Mouse (Mus musculus) v-Abl transformed pro-B cells (cell line): Measurements from ENCODE around the gene Ank3.

Source experiments
- in situ Hi-C, 2 experiments: fragments of 400-800 bp; cut with MboI; formaldehyde crosslinking; loops; one replicate each; pipeline ENCODE4 v1.15.1; 2025; ENCODE audit not compliant: unreplicated experiment in 2 of 2

Ank3 gene

DNA sequence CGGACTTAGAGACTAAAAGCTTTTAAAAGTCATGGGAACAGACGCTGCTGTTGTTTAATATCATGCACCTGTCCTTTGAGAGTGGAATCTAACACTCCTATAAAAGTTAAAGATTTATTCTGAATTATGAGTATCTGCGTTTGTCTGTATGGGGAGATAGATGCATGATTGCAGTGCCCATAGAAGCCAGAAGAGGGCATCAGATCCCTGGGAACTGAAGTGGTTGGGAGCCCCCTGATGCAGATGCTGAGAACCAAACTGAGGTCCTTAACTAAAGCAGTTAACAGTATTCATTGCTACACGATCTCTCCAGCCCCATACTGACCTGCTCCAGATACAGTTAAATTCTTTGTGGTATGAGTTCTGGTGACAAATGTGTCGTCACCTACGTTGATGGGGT, 240.6 kb downstream of the Ank3 start:
- in situ Hi-C loops = loop anchor here in 1 of 2 experiments (10.0 kb wide), 1 partner anchor 556 kb away; no protein-coding TSS in a partner anchor

DNA sequence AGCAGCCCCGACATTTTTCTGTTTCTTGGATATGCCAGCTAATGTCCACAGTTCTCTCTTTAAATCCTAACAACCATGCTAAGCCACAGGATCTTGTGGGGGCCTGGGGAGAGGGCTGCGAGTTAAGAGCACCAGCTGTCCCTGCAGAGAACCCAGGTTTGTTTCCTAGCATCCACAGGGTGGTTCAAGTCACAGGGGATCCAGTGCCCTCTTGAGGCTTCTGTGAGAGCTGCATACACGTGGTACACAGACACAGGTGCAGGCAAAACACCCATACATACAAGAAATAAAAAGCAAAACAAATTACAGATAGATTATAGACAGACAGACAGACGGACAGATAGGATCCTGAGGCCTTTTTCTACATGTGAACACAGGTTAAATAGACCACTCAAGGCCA, 242.0 kb downstream of the Ank3 start:
- in situ Hi-C loops = no loop called here

DNA sequence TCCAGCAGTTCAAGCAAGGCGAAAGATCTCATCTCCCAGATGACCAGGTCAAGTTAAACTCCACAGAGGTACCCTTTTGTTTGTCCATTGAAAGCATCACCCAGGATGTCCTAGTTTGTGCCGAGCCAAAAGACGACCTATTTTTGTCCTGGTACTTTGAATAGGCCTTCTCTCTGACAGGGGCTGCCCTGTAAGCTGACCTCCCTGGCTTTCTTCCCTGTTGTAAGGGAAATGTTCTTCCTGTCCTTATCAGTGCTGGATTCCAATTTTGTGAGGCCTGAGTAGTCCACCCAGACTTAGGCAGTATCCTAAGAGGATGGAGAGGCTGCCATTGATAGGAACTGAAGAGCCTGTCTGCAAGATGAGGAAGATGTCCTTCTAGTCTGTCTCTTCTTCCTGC, 244.9 kb downstream of the Ank3 start:
- in situ Hi-C loops = no loop called here

DNA sequence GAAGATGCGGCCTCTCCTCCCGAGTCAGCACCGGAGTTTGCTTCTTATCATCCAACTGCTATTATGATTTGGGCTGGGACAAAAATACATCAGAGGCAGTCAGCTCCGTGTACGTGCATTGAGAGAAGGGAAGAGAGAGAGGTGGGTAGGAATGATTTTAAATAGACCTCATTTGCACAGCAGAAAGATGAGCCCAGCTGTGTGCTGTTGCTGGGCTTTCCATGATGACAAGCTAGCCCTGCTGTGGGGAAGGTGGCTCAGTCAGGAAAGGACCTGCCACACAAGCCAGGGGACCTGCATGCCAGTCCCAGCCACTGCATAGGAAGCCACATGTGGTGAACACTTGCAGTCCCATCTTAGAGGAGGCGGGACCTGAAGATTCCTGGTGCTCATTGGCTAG, 245.4 kb downstream of the Ank3 start:
- in situ Hi-C loops = no loop called here

DNA sequence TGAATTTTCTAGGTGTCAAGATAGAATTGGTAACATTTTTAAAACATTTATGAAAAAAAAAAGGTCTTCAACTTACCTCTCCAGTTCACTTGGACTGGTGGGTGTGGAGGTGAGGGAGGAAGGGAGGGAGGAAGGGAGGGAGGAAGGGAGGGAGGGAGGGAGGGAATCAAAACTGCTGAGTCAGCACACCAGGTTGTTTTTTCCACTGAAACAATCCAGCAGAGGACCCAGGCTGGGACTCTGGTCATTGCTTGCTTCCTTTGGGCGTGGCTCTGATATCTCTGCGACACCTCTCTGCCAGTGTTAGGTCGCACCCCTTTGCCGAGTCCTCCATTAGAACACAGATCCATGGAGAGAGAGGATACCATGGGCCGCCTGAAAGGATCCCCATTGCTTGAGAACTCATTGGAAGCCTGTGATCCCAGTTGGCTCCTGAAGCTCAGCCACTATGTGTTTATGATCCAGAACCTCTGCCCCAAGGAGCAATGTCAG, 246.8 kb downstream of the Ank3 start:
- in situ Hi-C loops = no loop called here

DNA sequence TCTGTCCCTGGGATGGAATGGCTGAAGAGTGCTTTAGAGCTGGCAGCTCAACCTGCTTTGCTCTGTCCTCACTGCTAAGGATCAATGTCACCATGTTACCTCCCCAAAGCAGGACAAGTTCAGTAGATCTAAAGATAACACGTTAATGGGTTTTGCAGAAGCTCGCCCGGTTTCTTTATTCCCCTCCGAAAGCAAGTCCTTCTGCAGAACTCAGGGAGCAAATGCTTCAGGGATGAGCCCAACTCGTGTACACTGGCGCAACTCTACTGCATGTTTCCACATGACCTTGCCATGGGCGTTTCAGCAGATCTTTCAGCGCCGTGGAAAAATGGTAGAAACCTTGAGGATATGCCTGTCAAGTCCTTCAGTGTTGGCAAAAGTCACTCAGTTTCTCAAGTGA, 247.4 kb downstream of the Ank3 start:
- in situ Hi-C loops = no loop called here

DNA sequence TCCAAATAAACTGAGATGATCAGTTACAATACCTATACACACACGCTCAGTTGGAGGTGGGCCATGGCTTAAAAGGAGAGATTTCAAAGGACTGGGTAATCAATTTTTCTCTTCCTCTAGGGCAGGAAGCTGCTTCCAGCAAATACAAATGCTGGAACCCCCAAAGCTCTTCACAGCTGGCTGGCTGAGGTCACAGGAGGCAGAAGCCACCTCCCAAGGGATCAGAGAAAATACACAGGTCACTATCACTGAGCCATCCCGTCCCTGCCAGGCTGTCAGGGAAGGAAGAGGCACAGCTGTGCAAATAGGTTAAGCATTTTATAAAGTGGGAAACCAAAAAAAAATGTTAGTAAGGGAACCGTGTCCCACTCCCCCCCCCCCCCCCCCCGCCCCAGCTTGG, 251.5 kb downstream of the Ank3 start:
- in situ Hi-C loops = loop anchor here (5.0 to 25.0 kb wide), 6 partner anchors 118 to 1562 kb away; partner anchors contain the start of gene Cdk1 (in 1 of the 2)

DNA sequence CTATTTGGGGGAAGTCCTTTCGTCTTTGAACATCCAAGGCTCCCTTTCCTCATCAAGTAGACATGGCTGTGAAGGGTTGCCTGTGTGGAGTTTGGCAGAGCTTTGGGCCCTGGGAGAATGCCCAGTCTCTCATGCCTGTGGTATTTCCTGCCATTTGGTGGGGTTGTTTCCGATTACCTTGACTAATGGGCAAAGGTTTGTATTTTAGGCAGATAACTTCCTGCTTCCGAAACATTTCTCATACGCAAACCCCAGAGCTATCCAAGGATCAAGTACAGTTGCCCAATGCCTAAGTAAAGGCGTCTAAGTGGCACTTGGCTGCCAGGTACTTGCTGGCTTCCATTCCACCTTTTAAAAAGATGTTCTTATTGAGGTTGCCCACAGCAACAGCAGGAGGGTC, 254.1 kb downstream of the Ank3 start:
- in situ Hi-C loops = loop anchor here (5.0 to 25.0 kb wide), 6 partner anchors 120 to 1560 kb away; partner anchors contain the start of gene Cdk1 (in 1 of the 2)

DNA sequence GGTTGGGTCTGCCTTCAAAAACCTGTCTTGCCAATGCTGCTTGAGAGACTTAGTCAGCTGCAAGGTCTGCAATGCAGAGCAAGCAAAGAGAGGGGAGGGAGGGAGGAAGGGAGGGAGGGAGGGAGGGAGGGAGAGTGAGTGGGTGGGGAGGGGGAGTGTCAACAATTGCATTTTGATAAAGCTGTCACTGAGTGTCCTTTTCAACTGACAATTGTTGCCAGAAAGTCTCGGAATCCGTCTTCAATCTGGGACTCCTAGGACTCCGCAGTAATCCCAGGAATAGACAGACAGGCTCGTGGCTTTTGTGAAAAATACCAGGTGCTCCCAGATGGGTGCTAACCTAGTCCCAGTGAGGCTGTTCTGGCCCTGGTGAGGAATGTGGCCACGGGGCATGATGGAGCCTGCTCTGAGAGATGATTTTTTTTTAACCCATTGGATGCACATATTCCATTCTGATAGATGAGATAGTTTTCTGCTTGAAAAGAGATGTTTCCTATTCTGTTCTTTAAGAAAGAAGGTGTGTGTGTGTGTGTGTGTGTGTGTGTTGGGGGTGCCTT, 254.6 kb downstream of the Ank3 start:
- in situ Hi-C loops = loop anchor here (5.0 to 25.0 kb wide), 6 partner anchors 121 to 1559 kb away; partner anchors contain the start of gene Cdk1 (in 1 of the 2)

DNA sequence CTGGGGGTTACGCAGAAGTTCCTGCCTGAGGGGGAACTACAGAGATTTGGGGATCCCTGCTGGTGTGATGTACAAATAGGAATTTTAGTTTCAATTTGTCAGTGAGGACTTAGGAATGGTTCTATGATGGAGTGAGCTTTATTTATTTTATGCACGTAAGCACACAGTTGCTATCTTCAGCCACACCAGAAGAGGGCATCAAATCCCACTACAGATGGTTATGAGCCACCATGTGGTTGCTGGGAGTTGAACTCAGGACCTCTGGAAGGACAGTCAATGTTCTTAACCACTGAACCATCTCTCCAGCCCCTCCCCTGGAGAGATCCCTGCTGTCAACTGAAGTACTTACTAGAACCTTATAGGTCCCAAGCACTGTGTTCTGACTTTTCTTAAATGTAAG, 255.6 kb downstream of the Ank3 start:
- in situ Hi-C loops = loop anchor here (5.0 to 25.0 kb wide), 6 partner anchors 122 to 1558 kb away; partner anchors contain the start of gene Cdk1 (in 1 of the 2)

DNA sequence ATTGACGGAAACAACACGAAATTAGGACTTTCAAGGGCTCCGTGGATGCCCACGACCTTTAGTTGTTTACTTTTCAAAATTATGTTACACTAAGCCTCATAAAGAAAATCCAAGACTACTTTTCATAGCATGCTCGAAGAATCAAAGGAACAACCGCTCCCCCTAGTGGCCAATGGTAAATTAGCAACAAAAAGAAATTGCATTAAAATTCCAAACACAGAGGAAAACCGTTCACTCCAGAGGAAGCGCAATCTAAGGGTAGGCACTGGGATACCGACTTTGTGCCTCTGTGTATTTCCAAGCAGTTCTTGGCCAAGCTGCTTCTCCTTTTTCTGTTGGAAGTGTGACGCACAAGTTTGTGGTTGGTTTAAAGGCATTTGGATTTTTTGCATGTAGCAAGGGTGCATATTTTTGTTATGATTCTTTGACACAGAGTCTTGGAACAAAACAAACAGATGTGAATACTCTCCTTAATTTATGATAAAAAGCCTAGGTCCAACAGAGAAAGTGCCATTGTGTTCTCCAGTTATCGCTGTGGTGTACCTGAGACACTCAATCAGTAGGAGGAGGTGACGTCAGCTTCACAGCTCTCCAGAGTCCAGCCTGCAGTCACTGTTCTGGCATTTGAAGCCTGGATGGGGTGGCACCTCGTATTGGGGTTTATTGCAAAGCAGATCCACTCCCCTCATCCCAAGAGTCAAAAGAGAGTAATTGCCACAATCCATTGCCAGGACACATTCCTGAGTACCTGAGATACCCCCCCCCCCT, 256.5 kb downstream of the Ank3 start:
- in situ Hi-C loops = loop anchor here (5.0 to 25.0 kb wide), 7 partner anchors 123 to 1557 kb away; partner anchors contain the start of gene Cdk1 (in 1 of the 2)

DNA sequence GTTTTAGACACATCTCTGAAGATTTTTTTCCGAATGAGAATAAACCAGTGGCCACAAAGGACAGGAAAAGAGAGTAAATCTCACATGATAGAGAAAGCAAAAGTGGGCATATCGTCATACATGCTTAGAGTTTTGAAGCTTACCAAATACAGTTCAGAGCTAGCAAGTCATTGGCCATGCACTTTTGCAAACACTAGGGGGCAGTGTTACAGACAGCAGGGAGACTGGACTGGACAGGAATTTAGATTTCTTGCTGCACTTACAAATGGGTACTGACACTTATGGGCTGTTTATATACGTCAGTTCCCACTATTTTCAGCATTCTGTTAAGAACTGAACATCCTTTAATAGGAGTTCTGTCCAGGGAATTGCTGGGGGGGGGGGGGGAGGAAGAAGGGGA, 257.7 kb downstream of the Ank3 start:
- in situ Hi-C loops = loop anchor here (5.0 to 25.0 kb wide), 6 partner anchors 204 to 1556 kb away; partner anchors contain the start of gene Cdk1 (in 1 of the 2)

DNA sequence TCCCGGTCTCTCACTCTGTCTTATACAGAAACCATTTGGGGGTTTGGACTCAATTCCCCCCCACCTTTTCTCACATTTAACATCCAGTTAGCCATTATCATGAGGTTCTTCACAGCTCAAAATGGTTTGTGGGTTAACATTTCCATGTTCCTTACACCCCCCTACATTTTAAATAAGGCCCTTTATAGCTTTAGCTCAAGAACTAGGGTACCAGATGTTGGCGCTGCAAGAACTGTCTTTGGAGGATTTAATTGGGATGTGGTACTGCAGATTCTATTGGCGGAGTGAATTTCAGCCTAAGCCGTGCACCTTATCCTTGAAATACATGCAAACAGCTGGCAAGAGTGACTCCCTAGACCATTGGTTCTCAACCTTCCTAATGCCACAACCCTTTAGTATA, 261.2 kb downstream of the Ank3 start:
- in situ Hi-C loops = loop anchor here (5.0 to 25.0 kb wide), 14 partner anchors 185 to 1555 kb away; partner anchors contain the start of gene Cdk1 (in 1 of the 2)

DNA sequence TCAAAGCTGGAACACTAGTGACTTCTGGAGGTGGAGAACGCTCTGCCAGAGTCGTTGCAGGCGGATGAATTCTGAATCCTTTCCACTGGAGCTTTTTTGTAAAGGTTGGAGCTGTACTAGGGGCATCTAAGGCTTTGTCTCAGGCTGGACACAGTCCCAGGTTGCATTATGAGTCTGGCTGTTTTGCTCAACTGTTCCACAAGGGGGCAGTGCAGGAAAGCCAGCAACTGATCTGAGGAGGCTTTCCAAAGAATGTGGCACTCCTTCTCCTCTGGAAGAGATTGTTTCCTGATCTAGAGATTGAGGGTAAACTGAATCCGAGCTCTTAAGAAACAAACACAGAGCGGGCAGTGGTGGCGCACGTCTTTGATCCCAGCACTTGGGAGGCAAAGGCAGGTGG, 263.8 kb downstream of the Ank3 start:
- in situ Hi-C loops = loop anchor here (5.0 to 25.0 kb wide), 11 partner anchors 182 to 1552 kb away; no protein-coding TSS in a partner anchor

DNA sequence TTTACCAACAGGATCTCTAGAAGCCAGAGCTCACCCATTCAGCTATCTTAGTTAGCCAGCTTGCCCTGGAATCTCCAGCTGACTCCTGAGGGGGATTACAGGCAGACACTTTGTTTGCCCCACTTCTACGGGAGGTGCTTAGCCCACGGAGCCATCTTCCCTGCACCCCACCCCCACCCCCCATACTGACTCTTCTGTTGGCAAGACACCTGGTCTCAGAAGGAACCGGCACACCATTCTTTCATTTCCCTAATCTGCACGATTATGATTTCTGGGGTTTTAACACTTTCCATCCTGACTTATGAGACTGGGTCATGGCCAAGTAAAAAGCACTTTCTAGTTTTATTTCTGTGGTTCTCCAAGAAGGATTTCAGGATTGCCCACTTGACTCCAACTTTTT, 268.9 kb downstream of the Ank3 start:
- in situ Hi-C loops = loop anchor here (5.0 to 25.0 kb wide), 9 partner anchors 177 to 1547 kb away; no protein-coding TSS in a partner anchor

DNA sequence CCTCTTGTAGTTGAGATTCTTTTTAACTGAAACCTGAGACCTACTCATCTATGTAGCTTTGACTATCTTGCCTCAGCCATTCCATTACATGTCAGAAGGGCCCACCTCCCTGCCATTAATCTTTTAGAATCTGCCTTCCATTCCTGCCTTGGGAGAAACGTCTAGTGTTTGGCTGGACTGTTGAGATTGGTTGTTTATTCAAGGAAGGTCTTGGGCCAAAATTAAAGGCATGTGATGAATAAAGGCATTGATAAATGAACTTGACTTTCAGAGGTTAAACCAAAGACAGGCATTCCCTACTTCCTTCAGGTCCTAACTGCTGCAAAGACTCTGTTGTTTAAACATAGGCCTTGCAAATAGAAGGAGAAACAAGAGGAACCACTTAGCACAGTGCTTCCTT, 271.9 kb downstream of the Ank3 start:
- in situ Hi-C loops = loop anchor here in 1 of 2 experiments (25.0 kb wide), 1 partner anchor 1542 kb away; no protein-coding TSS in a partner anchor

DNA sequence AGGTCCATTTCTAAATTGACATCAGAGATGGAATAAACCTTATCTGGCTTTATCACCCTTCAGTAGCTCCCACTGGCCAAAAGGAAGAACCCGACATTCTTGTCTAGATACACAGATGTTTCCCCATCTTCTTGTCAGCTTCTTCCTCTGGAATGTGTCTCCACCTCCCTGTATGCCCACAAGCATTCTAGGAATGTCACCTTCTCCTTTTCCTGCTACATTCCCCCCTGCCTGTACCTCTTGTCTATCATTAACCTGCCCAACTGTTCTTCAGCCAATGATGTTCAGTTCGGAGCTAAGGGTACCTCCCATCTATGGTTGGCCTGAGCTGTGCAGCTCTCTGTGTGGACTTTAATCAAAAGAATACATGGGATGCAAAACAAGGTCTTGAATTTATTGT, 272.4 kb downstream of the Ank3 start:
- in situ Hi-C loops = loop anchor here in 1 of 2 experiments (25.0 kb wide), 1 partner anchor 1541 kb away; no protein-coding TSS in a partner anchor

DNA sequence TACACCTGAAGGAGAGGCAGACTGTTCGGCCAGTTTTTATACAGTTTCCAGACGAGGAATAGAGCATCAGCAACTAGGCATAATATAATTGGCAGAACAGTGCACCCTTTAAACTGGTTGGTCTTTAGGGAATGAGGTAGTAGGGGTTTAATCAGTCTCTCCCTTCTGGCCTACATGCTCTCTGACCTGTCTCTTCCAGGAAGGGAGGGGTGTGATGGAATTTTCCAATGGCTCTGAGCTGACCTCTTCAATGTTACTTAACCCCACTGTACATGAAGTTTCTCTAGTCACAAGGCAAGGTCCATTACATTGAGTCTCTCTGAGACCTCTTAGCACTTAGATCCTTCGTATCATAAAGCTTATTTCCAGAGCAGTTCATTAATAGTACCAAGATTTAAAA, 272.9 kb downstream of the Ank3 start:
- in situ Hi-C loops = loop anchor here in 1 of 2 experiments (25.0 kb wide), 1 partner anchor 1541 kb away; no protein-coding TSS in a partner anchor

DNA sequence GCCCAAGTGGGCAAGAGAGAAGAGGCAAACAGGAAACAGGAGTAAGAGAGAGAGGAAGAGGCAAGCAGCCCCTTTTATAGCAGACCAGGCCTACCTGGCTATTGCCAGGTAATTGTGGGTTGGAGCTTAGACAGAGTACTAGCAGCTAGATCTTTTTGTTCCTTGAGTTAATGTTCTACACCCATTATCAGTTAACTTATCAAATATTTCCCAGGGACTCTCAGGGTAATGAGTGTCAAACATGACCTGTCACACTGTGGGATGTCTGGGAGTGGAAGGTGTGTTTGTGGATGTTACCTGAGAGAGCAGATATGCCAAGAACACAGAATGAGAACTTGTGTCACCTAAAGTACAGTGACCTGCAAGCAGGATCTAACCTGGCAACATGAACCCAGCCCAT, 274.0 kb downstream of the Ank3 start:
- in situ Hi-C loops = loop anchor here in 1 of 2 experiments (25.0 kb wide), 1 partner anchor 1540 kb away; no protein-coding TSS in a partner anchor

DNA sequence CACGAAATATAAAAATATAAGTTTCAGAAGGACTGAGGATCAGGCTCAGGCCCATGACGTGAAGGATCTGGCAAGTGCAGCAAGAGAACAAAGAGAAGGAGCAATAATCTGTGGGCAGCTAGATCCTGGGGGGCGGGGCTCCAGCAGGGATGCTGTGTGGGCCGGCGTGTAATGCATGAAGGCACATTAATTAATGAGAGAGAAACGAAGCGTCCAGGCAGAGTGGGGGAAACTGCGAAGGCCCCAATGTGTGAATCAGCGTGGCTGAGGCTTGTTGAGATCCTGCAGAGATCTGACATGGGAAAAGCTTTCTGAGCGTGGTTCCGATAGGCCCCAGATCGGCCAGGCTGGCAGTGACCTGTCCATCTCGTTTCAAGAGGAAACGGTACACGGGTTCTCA, 279.7 kb downstream of the Ank3 start:
- in situ Hi-C loops = no loop called here

DNA sequence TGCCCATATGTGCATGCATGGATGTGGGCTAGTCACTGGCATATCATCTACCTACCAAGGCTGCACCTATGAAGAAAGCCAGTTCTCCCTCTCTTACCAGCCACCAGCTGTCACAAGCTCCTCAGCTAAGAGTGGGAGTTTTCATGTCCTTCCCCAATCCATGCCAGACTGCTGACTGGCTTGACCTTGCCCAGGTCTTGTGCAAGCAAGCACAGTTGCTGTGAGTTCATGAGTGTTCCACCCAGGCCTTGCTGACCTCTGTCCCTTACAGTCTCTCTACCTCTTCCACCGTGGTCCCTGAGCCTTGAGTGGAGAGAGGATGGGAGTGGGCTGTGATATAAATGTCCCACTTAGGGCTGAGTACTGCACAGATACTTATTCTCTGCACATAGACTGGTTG, 287.8 kb downstream of the Ank3 start:
- in situ Hi-C loops = no loop called here
